Mouse (Mus musculus): ENCODE results near the gene Asic2. TPM values are rescaled to one million over a fixed set of nuclear protein-coding genes. Genes with fewer than 3 reads are reported as not detected.

Asic2 gene
- polyA plus RNA-seq, 1 experiment: not detected

DNA sequence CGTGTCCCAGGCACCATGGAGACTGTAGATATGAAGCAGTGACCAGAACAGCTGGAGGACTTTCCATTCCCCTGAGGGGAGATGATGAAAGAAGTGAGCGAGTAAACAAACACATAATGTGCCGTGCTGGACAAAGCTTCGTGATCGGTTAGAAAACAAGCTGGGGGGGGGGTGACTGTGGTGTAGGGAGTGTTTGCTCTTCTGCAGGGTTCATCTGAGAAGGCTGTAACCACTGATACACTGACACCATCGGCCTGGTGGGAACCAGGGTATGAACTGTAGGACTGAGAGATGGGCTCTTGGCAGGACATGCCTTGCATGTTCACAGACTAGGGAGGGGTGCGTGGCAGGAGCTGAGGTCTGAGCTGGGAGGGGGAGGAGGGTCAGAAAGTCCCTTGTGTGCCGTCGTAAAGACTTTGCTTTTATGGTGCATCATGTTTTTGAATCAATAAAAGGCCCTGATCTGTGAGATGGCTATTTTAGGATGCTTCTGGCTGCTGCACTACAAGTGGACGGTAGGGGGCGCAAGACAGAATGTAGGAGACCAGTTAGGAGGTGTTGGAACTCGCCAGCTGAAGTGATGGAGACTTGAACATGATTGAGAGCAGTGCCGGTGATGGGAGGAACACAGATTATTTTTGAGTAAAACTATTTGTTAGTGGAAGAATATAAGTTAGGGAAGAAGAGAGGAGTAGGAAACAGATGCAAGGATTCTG is 728.1 kb downstream of the Asic2 start:
- Histone ChIP-seq H3K4me1 (ENCODE audit: control insufficient read depth, insufficient read depth, low read length) (no peaks in the 10 kb centered on the region), H3K27ac (ENCODE audit: control insufficient read depth, insufficient read depth, low read depth, low read length, poor library complexity) (no peak overlapping the region), H3K4me3 (replicated peaks; ENCODE audit: control insufficient read depth, low read depth, low read length) (no peak overlapping the region)
- TF ChIP-seq POLR2A (IDR thresholded peaks at IDR 0.05; ENCODE audit: borderline replicate concordance, control insufficient read depth, low read depth, low read length) (no peak), CTCF (IDR thresholded peaks at IDR 0.05; ENCODE audit: control insufficient read depth, insufficient read depth, low read length) (peak; percentile 26; the same call in 1 of the 2 replicates)
- WGBS: 54% methylated on average over 13 of the region's 13 CpGs

DNA sequence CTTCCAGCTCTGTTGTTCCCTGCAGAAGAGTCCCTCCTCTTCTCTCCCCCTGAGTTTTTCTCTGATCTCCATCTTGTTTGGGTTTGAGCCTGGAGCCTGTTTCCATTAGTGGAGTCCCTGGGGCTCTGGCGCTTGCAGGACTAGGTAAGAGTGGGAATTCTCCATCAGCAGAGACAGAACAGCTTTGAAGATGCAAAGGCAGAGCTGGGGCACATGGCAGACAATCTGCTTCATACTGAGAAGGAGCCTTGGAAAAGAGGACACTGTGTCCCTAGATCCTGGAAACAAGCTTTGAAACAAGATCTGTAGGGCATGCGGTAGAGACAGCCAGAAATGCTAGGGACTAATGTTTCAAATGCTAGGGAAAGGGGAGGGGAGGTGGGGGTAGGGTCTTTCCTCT is 729.2 kb downstream of the Asic2 start:
- 68% methylated on average over 2 of the region's 2 CpGs for WGBS
- TF ChIP-seq CTCF (IDR thresholded peaks at IDR 0.05; ENCODE audit: control insufficient read depth, insufficient read depth, low read length) (no peak), POLR2A (IDR thresholded peaks at IDR 0.05; ENCODE audit: borderline replicate concordance, control insufficient read depth, low read depth, low read length) (no peak)
- Histone ChIP-seq H3K4me3 (replicated peaks; ENCODE audit: control insufficient read depth, low read depth, low read length) (no peak overlapping the region), H3K4me1 (ENCODE audit: control insufficient read depth, insufficient read depth, low read length) (no peaks in the 10 kb centered on the region), H3K27ac (ENCODE audit: control insufficient read depth, insufficient read depth, low read depth, low read length, poor library complexity) (no peak overlapping the region)

DNA sequence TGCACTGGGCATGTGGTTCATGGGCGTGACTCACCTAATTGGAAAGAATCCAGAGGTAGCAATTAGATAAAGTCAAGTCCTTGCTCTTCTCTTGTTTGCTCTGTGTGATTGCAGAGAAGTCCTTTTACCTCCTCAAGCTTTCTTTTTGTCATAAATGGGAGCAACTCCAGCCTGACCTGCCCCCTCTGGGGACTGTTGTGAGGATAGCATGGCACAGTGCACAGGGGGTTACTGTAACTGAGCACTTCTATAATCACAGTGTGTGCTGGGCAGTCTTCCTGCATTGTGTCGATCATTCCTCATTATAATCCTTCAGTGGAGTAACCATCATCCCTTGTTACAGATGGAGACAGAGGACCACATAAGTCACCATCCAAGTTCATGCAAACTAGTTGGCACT is 732.2 kb downstream of the Asic2 start:
- WGBS: 69% methylated on average over 2 of the region's 2 CpGs
- no peak overlapping the region for H3K27ac ChIP-seq (ENCODE audit: control insufficient read depth, insufficient read depth, low read depth, low read length, poor library complexity)
- TF ChIP-seq POLR2A (IDR thresholded peaks at IDR 0.05; ENCODE audit: borderline replicate concordance, control insufficient read depth, low read depth, low read length) (no peak), CTCF (IDR thresholded peaks at IDR 0.05; ENCODE audit: control insufficient read depth, insufficient read depth, low read length) (no peak)
- H3K4me1 ChIP-seq (ENCODE audit: control insufficient read depth, insufficient read depth, low read length): no peaks in the 10 kb centered on the region
- no peak overlapping the region for H3K4me3 ChIP-seq (replicated peaks; ENCODE audit: control insufficient read depth, low read depth, low read length)

DNA sequence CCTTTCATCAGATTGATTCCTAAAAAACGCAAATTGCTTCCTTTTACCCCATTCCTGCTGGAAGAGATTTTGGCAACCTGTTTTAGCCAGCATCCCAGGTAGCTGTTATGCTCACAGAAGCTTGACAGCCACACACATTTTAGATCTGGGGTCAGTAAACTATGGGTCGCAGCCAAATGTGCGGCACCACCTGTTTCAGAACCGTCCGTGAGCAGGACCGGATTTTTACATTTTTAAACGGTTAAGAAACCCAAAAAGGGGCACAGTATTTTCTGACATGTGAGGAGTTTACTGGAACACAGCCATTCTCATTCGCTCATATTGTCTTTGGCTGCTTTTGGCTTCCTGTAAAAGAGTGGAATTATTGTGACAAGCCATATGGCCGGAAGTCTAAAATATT is 744.9 kb downstream of the Asic2 start:
- H3K27ac ChIP-seq (ENCODE audit: control insufficient read depth, insufficient read depth, low read depth, low read length, poor library complexity): no peak overlapping the region
- 78% methylated on average over 9 of the region's 9 CpGs for WGBS
- H3K4me3 ChIP-seq (replicated peaks; ENCODE audit: control insufficient read depth, low read depth, low read length): no peak overlapping the region
- TF ChIP-seq POLR2A (IDR thresholded peaks at IDR 0.05; ENCODE audit: borderline replicate concordance, control insufficient read depth, low read depth, low read length): no peak
- no peak for TF ChIP-seq CTCF (IDR thresholded peaks at IDR 0.05; ENCODE audit: control insufficient read depth, insufficient read depth, low read length)
- H3K4me1 ChIP-seq (ENCODE audit: control insufficient read depth, insufficient read depth, low read length): no peaks in the 10 kb centered on the region

DNA sequence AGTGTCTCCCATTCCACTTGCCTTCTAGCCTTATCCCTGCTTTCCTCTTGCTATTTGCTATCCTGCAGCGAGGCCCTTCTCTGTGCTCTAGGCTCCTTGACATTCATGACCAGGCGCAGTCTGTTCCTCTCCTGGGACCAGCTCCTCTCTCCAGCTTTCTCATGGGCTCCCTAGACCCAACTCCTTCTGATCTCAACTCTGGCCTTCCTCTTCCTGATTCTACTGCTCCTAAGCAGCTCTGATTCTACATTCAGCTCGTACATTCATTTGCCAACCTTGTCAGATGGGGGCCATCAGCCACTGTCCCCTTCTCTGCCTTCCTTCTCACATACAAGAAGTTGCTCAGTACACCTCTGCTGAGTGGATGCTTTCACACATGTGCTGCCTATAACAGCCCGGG is 747.5 kb downstream of the Asic2 start:
- H3K27ac ChIP-seq (ENCODE audit: control insufficient read depth, insufficient read depth, low read depth, low read length, poor library complexity): no peak overlapping the region
- no peaks in the 10 kb centered on the region for H3K4me1 ChIP-seq (ENCODE audit: control insufficient read depth, insufficient read depth, low read length)
- no peak overlapping the region for H3K4me3 ChIP-seq (replicated peaks; ENCODE audit: control insufficient read depth, low read depth, low read length)
- no peak for TF ChIP-seq CTCF (IDR thresholded peaks at IDR 0.05; ENCODE audit: control insufficient read depth, insufficient read depth, low read length)
- TF ChIP-seq POLR2A (IDR thresholded peaks at IDR 0.05; ENCODE audit: borderline replicate concordance, control insufficient read depth, low read depth, low read length): no peak
- 70% methylated on average over 4 of the region's 4 CpGs for WGBS

DNA sequence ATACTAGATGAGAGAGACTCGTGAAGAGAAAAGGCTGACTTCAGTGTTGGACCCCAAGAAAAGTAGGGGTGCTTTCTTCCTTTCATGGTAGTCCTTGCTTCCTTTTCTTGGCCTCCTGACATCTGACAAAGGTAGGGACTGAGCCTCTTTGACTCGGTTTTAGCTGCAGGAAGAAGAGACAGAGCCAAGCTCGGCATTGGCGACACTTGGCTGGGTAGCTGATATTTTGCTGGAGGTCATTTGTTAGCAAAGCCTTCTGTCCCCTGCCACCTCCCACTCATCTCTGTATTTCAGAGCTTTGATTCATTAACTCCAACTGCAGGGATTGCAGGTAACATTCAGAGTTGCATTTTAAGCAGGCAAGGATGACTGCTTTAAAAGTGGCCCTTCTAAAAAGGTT is 762.8 kb downstream of the Asic2 start:
- Histone ChIP-seq H3K4me3 (replicated peaks; ENCODE audit: control insufficient read depth, low read depth, low read length) (no peak overlapping the region), H3K4me1 (ENCODE audit: control insufficient read depth, insufficient read depth, low read length) (no peaks in the 10 kb centered on the region), H3K27ac (ENCODE audit: control insufficient read depth, insufficient read depth, low read depth, low read length, poor library complexity) (no peak overlapping the region)
- WGBS: 55% methylated on average over 4 of the region's 4 CpGs
- TF ChIP-seq POLR2A (IDR thresholded peaks at IDR 0.05; ENCODE audit: borderline replicate concordance, control insufficient read depth, low read depth, low read length) (no peak), CTCF (IDR thresholded peaks at IDR 0.05; ENCODE audit: control insufficient read depth, insufficient read depth, low read length) (no peak)

DNA sequence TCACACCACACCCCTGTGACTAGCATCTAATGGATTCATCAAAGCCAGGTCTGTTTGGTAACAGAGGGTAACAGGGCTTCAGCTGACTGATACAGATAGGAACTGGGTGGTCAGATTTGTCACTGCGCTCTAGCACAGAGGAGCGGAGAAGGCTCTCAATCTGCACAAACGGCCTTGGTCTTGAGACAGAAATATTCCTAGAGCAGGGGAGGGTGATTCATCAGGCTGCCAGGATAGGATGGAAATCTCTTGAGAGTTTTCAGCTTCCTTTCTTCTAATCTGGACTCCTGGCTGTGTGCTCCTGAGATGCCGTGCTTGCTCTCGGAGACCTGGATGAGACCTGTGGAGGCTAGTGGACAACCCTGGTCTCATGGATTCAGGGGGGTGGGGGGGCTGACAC is 765.7 kb downstream of the Asic2 start:
- no peak for TF ChIP-seq CTCF (IDR thresholded peaks at IDR 0.05; ENCODE audit: control insufficient read depth, insufficient read depth, low read length)
- TF ChIP-seq POLR2A (IDR thresholded peaks at IDR 0.05; ENCODE audit: borderline replicate concordance, control insufficient read depth, low read depth, low read length): no peak

DNA sequence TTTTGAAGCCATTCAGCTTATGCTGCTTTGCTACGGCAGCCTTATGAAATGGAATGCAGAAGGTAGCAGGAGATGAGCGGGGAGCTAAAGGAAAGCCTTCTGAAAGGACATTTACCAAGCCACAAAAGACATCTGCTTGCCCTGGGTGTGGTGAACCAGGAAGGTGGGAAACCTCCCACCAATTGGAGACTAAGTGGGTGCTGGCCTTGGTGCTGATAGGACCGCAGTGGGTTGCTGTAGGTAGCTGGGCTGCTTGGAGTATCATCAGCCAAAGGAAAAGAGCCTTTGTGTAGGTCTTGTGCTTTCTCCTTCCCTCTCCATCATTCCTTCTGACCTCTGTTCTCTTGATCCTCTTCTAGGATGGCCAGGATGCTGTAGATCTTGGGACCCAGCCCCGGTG is 774.4 kb downstream of the Asic2 start:
- no peak overlapping the region for H3K27ac ChIP-seq (ENCODE audit: control insufficient read depth, insufficient read depth, low read depth, low read length, poor library complexity)
- TF ChIP-seq CTCF (IDR thresholded peaks at IDR 0.05; ENCODE audit: control insufficient read depth, insufficient read depth, low read length) (no peak), POLR2A (IDR thresholded peaks at IDR 0.05; ENCODE audit: borderline replicate concordance, control insufficient read depth, low read depth, low read length) (no peak)
- 48% methylated on average over 4 of the region's 4 CpGs for WGBS

More for the DNA sequence above, 765.7 kb downstream of the Asic2 start:
- Histone ChIP-seq H3K4me3 (replicated peaks; ENCODE audit: control insufficient read depth, low read depth, low read length) (no peak overlapping the region), H3K27ac (ENCODE audit: control insufficient read depth, insufficient read depth, low read depth, low read length, poor library complexity) (no peak overlapping the region), H3K4me1 (ENCODE audit: control insufficient read depth, insufficient read depth, low read length) (no peaks in the 10 kb centered on the region)
- 76% methylated on average over 5 of the region's 5 CpGs for WGBS

DNA sequence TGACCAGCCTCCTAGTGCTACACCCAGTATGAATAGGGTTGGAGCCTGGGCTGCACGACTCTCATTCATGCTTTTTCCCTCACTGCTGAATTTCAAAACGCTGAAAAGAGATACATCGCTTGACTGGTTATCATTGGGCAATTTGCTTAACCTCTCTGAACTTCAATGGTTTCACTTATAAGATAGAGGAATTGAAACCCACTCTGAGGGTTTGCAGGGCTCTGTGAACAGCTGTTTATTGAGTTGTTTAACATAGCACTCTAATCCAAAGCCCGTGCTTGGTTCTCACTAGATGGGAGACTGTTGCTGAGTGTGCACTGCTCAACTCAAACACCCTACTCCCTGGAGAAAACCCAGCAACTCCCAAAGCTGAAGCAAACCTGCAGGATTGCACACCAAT is 776.1 kb downstream of the Asic2 start:
- H3K4me1 ChIP-seq (ENCODE audit: control insufficient read depth, insufficient read depth, low read length): no peaks in the 10 kb centered on the region
- no peak overlapping the region for H3K27ac ChIP-seq (ENCODE audit: control insufficient read depth, insufficient read depth, low read depth, low read length, poor library complexity)
- WGBS: 74% methylated on average over 4 of the region's 4 CpGs
- H3K4me3 ChIP-seq (replicated peaks; ENCODE audit: control insufficient read depth, low read depth, low read length): no peak overlapping the region
- no peak for TF ChIP-seq CTCF (IDR thresholded peaks at IDR 0.05; ENCODE audit: control insufficient read depth, insufficient read depth, low read length)
- TF ChIP-seq POLR2A (IDR thresholded peaks at IDR 0.05; ENCODE audit: borderline replicate concordance, control insufficient read depth, low read depth, low read length): no peak

More for the DNA sequence above, 774.4 kb downstream of the Asic2 start:
- Histone ChIP-seq H3K4me1 (ENCODE audit: control insufficient read depth, insufficient read depth, low read length) (no peaks in the 10 kb centered on the region), H3K4me3 (replicated peaks; ENCODE audit: control insufficient read depth, low read depth, low read length) (no peak overlapping the region)
